Mouse (Mus musculus) MEL (cell line): ENCODE measurements around the gene Med16.

ENCODE experiments used
- CTCF ChIP-seq, 3 experiments: IDR thresholded peaks in 2 of 3; conservative IDR thresholded peaks in 1 of 3; 2 replicates each; pipeline ENCODE4 v1.5.1; 2011 to 2012; ENCODE audit warnings: low read length in 3 of 3, low read depth in 2 of 3, mild to moderate bottlenecking in 2 of 3, improper control_type of control experiment in 1 of 3, inconsistent platforms in 1 of 3, mixed read lengths in 1 of 3, moderate library complexity in 1 of 3; ENCODE audit not compliant: control insufficient read depth in 1 of 3, insufficient read depth in 1 of 3, poor library complexity in 1 of 3, severe bottlenecking in 1 of 3
- EP300 ChIP-seq, 2 experiments: IDR thresholded peaks; 2 replicates each; pipeline ENCODE4 v1.6.1; 2011; ENCODE audit warnings: improper control_type of control experiment in 2 of 2, low read length in 2 of 2, low read depth in 1 of 2, mild to moderate bottlenecking in 1 of 2

DNA sequence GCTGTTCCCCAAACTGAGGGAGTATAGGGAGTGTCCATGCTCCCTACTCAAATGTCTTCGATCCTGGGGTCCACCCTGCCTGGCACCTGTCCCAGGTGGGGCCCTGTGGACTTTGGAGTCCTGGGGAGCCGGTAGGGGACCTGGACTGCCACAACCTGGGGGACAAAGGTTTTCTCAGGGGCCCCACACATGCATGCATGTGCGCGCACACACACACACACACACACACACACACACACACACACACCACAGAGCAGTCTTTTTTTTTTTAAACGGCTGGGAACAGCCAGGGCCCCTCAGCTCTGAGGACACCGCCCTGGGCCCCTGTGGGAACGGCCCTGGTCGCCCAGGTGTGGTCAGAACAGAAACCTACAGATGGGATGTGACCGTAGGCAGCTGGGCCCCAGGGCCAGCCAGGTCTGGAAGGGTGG, 34.8 kb upstream of the Med16 start:
- TF ChIP-seq EP300 (IDR thresholded peaks at IDR 0.05; ENCODE audit: low read depth in 1 of 2, low read length in 2 of 2) (no peak), CTCF (IDR thresholded peaks at IDR 0.05 in 2 of 3, conservative IDR thresholded peaks at IDR 0.05 in 1 of 3; ENCODE audit: control insufficient read depth in 1 of 3, insufficient read depth in 1 of 3, low read depth in 2 of 3, low read length in 3 of 3, poor library complexity in 1 of 3, severe bottlenecking in 1 of 3) (no peak)
